Mouse (Mus musculus) brain, embryonic 18.5 days (tissue): ENCODE measurements at regions not wholly inside any gene's neighbourhood (a gene's known extent, or its start where the extent isn't known, plus 50 kb on each side); places are given as distances from the start of the nearest gene placed in this dataset.

Source experiments
- DNase-seq: peaks from one replicate; pipeline ENCODE4 v3.0.0-alpha.2; 2012; ENCODE audit warnings: low read depth, low spot score

DNA sequence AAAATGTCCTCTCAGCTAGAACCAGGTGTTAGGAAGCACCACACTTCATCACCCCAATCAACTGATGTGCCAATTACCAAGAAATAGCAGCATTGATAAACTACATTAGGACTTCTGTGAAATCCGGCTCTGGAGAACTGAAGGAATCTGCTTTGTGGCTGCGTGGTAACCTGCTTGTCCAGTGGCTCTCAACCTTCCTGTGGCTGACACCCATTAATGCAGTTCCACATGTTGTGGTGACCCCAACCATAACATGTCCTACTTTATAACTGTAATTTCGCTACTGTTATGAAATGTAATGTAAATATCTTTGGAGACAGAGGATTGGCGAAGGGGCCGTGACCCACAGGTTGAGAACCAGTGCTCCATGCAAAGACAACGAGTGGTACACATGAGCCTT, 136.7 kb downstream of the Gm11011 start:
- DNase-seq = no peak

- no peak for DNase-seq
Measured at GRCm38 (mm10) chr2:169447495-169448280, 139.9 kb downstream of the Gm11011 start.

GRCm38 (mm10) chr2:169445877-169446276, 141.7 kb downstream of the Gm11011 start:
- no peak for DNase-seq

GRCm38 (mm10) chr2:169445371-169445770, 142.2 kb downstream of the Gm11011 start:
- DNase-seq = no peak

- DNase-seq = no peak
Measured at GRCm38 (mm10) chr2:169443271-169443670, 144.3 kb downstream of the Gm11011 start.

DNA sequence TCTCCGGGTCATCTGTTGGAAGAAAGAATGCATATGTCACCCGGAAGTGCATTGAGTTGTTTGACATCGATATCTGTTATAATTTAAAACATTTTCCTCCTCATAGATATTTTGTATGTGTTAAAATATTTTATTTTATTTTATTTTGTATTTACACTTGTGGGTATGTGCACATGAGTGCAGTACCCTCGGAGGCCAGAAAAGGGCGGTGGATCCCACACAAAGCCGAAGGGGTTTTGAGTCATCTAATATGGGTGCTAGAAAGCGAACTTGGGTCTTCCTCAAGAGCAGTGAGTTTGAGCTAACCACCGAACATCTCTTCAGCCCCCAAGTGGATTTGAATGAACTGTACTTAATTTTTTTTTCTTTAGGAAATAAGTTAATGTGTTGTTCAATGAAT, 156.0 kb downstream of the Gm11011 start:
- no peak for DNase-seq

DNA sequence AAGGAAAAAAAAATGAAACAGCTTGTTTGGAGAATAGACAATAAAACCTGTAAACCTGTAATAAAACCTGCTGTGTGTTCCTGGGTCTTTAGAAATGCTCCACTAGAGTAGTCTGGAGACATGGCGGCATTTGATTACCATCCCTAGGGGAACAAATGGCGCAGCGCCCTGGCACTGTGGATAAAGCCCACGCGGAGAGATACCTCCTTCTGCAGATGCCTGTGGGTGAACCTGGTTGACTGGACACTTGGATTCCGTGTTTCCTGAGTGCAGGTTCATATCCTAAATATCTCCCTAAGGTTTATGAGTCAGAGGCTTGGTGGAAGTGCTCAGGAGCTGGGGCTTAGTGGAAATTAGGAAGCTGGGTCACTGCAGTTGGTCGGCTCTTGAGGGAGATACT, 158.1 kb downstream of the Gm11011 start:
- DNase-seq = no peak

DNA sequence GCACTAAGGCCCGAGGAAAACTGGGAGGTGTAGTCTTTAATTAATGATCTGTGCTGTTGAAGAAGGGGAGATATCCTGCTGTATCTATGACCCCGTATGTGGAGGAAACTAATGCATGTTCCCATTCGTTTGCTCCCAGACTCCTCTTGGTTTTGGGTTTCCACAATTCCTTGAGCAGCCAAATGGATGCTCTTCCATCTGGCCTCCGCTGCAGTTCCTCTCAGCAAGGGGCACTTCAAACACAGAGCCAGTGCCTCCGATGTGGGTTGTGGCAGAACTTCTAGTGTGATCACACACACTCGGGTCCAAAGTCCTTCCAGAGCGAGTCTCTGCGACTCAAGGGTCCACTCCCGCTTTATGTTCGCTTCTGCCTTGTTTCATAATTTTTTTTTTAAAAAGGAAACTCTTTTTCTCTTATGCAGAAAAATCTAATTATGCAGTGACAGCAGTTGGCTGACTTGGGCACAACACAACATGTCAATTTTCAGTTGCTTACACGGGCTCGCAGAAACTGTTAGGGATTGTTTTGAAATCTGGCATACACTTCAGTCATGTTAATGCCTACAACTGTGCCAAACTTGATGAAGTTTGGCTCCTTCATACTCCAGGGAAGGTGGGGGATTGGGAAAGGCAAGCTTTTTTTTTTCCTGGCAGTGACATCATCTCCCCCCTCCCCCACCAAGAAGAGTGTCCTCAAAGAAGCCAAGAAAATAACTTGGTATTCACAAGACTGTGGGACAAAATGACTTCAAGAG, 163.2 kb downstream of the Gm11011 start:
- peak; percentile 84 for DNase-seq

GRCm38 (mm10) chr2:169412361-169412760, 175.2 kb downstream of the Gm11011 start:
- no peak for DNase-seq

DNA sequence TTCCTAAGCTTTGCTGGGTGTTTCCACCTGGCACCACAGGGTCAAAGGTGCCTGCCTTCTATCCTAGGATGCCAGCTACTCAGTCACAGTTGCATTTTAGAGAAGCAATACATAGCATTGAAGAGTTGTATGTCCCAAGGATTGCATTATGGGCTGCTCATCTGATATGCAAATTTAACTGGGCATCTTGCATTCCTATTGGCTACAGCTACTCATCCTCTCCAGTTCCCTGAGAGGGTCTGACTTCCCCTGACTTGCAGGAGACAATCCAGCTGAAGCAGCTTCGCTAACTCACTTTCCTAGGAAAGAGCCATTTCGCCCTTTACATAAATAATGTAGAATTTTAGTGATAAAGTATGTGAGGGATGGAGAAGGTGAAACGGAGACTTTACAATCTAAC, 177.5 kb downstream of the Gm11011 start:
- no peak for DNase-seq

DNA sequence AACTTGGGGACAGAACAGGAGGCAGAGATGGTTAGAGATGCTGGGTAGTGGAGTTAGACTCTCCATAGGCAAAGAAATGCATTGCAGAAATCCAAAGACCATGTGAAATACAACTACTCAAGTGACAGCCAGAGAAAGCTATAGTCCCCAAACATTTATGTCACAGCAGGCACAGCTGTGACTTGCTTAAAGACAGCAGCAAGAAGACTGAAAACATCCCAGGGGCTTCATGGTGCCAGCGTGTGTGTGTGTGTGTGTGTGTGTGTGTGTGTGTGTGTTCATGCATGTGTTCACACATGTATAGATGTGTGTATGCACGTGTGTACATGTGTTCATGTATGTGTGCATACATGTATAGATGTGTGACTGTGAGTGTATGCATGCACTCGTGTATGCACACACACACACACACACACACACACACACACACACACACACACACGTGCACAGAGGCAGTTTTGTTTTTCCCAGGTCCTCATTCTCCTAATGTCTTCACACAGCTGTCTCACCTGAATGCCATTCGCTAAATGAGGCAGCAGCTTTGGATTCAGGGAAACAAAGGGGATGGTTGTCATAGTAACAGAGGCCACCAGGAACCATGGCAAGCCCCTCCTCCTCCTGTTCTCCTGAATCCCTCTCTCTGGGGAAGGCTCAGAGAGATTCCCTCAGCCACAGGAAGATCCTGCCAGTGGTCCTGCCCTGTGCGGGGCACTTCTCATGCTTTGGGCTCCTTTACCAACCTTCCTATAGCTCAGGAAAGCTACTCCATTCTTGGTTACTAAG, 182.4 kb downstream of the Gm11011 start:
- DNase-seq = peak; percentile 80

DNA sequence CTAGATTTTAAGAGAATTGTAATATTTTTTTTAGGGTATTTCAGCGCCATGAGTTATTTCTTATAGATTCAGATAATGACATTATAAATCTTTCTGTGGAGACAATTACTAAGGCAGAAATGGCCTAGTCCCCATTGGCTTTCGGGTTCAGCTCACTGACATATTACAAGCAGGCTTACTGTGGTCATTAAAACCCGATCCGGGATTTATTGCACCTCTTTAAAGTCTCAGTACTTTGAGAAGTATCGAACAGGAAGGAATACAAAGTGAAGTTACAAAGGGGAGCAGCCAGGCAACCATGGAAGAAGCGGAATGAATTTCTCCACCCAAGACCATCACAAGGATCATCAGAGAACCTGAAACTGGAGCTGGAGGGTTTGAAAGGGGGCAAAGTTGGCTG, 189.8 kb downstream of the Gm11011 start:
- DNase-seq = no peak

DNA sequence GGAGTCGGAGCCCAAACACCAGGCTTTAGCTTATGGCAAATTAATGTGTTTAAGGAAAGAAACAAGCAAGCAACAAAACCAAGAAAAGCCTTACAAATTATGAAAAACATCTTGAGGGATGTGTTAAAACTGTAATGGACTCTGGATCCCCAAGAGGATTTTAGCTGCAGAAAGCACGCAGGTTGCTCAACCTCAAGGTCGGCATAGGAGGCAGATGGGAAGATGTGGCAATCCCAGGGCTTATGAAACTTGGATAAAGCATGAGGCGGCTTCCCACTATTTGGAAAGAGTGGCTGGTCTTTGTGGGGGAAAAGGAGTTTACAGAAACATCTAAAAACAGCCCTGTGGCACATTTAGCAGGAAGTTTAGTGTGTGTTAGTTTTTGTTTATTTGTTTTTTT, 190.5 kb downstream of the Gm11011 start:
- no peak for DNase-seq

DNA sequence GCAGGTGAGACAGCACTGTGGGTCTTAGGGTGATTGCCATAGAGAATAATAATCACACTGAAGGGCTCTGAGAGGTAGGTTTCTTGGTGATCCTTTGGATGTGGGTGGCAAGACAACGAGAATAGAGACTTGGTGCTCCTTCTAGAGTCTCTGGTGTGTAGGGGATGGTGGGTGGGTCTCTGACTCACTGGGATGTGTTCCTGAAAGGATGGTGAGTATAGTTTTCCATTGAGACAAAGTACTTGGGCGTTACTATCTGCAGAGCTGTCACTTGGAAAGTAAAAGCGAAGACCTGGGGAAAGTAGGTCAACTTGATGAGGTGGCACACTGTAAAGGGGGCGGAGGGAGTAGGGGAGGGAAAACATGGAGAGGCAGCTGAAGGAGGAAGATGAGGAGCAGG, 191.3 kb downstream of the Gm11011 start:
- DNase-seq = no peak

- DNase-seq = no peak
Measured at GRCm38 (mm10) chr2:169389611-169390010, 197.9 kb downstream of the Gm11011 start.

DNA sequence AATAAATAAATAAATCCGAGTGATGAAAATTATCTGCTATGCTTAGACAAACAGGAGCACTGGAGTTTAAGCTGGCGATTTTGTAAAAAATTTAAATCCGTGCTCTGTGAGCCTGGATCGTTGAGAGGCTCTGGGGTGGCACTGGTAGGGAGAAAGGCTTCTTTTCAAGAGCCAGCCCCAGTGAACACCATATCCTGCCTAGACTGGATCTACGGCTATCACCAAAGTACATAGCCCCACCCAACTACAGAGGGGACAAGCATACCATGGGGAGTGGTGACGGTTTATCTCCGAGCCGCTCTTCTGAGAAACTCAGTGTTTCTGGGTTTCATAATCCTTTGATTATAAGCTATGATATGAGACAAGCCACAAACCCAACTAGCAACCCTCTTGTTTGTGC, 199.0 kb downstream of the Gm11011 start:
- no peak for DNase-seq

DNA sequence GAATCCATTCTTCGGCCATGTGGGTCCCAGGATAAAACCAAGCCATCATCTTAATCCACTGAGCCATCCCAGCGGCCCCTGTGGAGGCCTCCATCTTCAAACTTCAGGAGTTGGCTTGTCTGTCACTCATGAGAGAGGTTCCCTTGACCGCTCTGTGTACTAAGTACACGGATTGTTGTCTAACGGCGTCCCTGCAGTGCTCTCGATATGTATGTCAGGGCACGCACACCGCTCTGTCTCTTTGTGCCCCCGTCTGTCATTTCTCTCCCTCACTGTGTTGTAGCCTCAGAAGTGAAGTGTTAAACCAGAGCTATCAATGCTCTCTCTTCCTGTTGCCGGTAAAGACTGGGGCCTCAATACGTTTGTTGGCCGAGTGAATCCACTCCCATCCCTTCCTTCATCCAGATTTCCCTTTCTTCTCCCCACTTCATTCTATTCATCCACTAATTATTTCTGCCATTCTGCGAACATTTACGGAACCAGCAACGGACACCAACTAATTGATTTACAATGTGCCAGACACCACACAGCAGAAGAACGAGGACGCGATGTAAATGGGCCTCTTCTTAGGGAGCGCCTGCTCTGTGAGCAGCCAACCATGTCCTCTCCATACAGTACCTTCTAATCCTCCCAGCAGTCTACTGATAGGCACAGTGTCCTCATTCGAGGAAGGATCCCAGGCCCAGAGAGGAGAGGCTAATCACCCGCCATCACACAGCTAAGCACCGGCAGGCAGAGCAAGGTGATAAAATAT, 199.6 kb downstream of the Gm11011 start:
- DNase-seq = no peak

DNA sequence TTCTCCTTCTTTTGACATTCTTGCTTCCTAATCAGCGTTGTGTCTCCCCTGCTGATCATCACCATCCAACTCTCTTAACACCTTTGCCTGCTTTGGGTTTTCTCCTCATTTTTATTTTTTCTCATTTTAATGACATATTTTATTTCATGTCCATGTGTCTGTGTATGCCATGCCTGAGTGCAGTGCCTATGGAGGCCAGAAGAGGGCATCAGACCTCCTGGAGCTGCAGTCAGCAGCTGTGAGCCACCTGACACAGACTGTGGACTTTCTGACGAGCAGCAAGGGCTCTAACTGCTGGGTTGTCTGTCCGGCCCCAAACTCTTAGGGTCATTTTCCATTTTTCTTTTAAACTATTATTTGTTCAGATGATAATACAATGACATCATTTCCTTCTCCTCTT, 203.8 kb downstream of the Gm11011 start:
- DNase-seq = no peak

DNA sequence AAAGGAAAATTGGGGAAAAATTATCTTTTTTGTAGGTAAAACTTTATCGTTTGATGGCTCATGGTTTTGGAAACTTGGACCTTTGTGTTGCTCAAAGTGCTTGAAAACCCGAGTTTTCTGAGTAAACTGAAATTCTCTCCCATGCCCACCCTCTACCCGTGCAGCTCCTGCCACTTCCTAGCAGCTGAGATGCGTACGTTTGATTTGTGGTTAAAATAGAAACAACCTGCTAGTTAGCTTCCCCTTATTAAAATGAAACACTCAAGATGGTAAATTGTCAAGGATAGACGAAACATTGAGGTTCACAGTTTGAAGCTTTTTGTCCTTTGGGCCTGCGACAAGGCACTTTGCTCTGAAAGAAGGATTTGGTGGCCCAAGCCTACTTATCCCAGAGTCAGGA, 214.5 kb downstream of the Gm11011 start:
- no peak for DNase-seq

DNA sequence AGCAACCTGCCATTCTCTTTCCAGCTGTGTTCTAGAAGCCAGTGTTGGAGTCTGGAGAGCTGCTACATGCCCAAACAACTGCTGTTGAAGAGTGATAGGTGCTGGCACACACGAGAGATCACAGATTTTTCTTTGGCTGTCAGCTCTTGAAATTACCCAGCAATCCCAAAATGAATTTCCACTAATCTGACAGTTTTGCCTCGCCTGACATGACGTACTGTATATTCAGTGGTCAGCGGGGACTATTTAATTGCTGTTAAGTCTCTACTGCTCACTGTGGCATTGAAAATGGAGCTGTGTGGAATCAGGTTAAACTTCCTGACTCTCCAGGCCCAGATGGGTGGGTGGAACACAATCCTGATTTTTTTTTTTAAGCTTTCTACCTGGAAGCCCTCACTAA, 222.5 kb downstream of the Gm11011 start:
- DNase-seq = no peak

- no peak for DNase-seq
Measured at GRCm38 (mm10) chr2:169360272-169360671, 227.3 kb downstream of the Gm11011 start.

- no peak for DNase-seq
Measured at GRCm38 (mm10) chr2:169357400-169357799, 230.1 kb downstream of the Gm11011 start.
